Mouse (Mus musculus) layer of hippocampus, postnatal 14 days (tissue): Measurements from ENCODE around the gene Ang2. TPM values are rescaled to one million over a fixed set of nuclear protein-coding genes. Genes with fewer than 3 reads are reported as not detected.

ENCODE experiments used
- DNase-seq, 2 experiments: peaks; one replicate each; pipeline ENCODE4 v3.0.0; 2021 to 2022; ENCODE audit warnings: low spot score in 2 of 2, mixed read lengths in 1 of 2
- total RNA-seq, 2 experiments: library from RNA; stranded (reverse); gene quantifications; 2 replicates each; pipeline ENCODE4 v1.2.3; 2021

The Ang2 gene
- total RNA-seq, 2 experiments from 2014 or later = not detected

DNA sequence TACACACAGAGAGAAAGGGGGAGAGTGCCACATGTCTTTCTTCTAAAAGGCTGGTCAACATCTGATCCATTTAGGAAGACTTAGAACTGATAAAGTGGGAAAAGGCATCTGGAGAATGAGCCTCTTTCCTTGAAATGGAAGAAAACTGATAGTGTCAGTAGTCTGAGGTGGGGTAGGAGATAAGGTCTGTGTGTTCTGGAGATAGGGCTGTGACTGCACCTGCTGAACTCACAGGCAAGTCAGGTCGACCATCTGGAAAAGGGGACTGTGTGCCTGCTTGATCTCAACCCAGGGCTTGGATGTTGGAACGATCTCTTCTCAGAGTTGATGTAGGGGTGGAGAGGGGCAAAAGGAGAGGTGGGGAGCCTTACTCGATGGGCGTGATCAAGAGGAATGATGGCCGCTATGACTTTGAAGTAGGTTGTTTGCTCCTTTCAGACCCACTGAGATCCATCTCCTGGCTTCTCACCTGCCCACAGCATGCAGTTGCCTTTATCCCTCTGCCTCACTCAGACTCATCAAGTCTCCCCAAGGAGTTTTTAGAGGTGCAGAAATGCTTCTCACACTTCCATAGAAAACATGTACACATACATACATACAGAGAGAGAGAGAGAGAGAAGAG lies 46.6 kb downstream of the Ang2 start:
- no peak for DNase-seq

DNA sequence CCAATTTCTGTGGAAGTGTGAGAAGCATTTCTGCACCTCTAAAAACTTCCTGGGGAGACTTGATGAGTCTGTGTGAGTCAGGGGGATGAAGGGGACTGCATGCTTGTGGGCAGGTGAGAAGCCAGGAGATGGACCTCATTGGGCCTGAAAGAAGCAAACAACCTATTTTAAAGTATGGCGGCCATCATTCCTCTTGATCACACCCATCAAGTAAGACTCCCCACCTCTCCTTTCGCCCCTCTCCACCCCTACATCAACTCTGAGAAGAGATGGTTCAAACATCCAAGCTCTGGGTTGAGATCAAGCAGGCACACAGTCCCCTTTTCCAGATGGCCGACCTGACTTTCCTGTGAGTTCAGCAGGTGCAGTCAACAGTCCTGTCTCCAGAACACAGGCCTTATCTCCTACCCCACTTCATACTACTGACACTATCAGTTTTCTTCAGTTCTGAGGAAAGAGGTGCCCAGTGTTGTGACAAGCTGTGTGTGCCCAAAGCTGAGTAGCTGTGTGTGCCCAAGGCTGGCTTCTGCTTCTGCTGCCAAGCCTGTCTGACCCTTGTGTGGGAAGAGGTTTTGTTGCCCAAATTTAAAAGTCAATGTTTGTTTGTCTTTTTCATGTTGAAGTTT lies 48.6 kb downstream of the Ang2 start:
- no peak for DNase-seq

DNA sequence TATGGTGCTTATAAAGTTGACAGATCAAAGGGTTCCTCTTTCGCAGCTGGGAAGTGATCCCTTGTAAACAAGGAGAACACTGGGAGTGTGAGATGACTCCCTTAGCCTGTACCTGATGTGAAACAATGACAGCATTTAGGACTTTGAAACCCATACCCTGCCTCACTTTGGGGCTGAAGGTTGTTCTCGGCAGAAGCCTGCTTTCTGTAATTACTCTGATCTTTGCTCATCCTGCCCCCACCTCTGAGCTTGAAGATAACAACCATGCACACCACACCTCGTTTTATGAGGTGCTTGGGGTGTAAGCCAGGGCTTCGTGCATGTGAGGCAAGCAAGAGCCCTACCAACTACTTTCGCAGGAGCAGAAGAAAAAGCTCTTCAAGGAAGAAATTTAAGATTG lies 49.8 kb downstream of the Ang2 start:
- DNase-seq = no peak

DNA sequence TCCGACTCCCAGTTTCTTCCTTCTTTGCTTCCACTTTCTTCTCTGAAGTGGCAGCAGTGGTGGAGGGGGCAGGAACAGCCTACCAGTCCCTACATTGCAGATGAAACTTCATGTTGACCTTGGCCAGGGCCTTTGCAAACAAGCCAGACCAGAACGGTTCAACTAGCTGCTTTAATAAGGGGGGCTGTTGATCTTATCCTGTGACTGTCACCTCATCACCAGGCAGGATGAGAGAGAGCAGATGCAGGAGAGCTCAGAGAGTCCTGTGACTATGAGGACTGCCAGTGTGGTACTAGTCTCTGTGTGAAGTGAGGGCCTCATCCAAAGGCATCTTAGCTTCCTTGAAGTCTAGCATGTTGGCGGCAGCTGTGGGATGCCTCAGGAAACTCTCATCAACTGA lies 50.9 kb downstream of the Ang2 start:
- no peak for DNase-seq

DNA sequence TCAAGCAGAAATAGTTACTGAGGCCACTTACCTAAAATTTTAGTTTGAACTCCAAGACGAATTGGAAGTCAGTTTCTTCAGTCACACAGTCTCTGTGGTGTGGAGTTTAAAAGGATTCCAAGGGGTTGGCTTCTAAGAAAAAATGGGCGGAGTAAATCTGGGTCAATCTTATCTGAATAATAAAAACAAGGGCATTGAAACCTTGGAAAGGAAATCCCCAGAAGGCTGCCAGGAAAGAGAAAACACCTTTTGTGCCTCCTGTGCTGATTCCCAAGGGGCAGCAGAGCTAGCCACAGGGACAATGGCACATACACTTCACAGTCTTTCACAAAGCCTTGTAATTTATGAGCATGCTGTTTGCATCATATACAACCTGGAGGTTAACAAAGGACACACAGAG lies 52.3 kb downstream of the Ang2 start, which contains the start of gene Rnase1:
TSS of gene Rnase1 (minus strand) at position 101 of the 400 bp plus-strand sequence.
- no peak for DNase-seq

DNA sequence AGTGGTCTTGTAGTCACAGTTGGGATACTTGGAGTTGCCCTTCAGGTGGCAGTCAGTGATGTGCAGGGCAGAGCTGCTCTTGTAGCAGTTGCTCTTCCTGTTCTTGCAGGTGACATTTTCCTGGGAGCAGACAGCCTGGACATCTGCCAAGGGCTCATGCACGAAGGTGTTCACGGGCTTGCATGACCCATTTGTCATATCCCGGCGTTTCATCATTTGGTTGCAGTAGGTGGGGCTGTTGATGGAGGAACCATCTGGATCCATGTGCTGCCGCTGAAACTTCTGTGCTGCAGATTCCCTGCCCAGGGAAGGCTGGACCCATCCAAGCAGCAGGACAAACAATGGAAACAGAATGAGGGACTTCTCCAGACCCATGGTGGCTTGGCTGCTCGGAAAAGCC lies 53.4 kb downstream of the Ang2 start:
- DNase-seq = no peak

Other genes with a start within 250 kb of the Ang2 start
- under 1 TPM; 0.52 to 0.92 TPM for gene Pnp2, start 243.2 kb downstream of the Ang2 start, total RNA-seq
- under 1 TPM; 0.24 to 0.35 TPM for gene Rnase10, start 191.4 kb downstream of the Ang2 start, total RNA-seq
- gene Rnase9, start 157.3 kb downstream of the Ang2 start, total RNA-seq = not detected
- not detected for gene Rnase11, start 149.0 kb downstream of the Ang2 start, total RNA-seq
- gene Rnase12, start 141.5 kb downstream of the Ang2 start, total RNA-seq = not detected
- not detected for gene Olfr750, start 124.7 kb downstream of the Ang2 start, total RNA-seq
- 10 to 100 TPM; 19.8 to 20.8 TPM for gene Rnase4, start 108.1 kb downstream of the Ang2 start, total RNA-seq
- 1 to 10 TPM; 4.7 to 5.6 TPM for gene Ang, start 108.0 kb downstream of the Ang2 start, total RNA-seq
- not detected for gene Eddm3b, start 84.7 kb downstream of the Ang2 start, total RNA-seq
- gene Rnase6, start 75.2 kb downstream of the Ang2 start, total RNA-seq = under 1 TPM in 1 of 2 experiments, not detected in 1; 0.74 TPM
- gene Rnase1, start 52.4 kb downstream of the Ang2 start, total RNA-seq = 1 to 10 TPM; 1.0 to 1.1 TPM
- gene Rnase2b, start 36.9 kb downstream of the Ang2 start, total RNA-seq = not detected
- not detected for gene Ear14, start 4.2 kb upstream of the Ang2 start, total RNA-seq
- not detected for gene Rnase2a, start 57.0 kb upstream of the Ang2 start, total RNA-seq
- gene Gm7247, start 162.6 kb upstream of the Ang2 start, total RNA-seq = not detected
- gene Vmn2r88, start 211.7 kb upstream of the Ang2 start, total RNA-seq = not detected